Mouse (Mus musculus): Measurements from ENCODE around the gene Dhx8.

Gene Dhx8

DNA sequence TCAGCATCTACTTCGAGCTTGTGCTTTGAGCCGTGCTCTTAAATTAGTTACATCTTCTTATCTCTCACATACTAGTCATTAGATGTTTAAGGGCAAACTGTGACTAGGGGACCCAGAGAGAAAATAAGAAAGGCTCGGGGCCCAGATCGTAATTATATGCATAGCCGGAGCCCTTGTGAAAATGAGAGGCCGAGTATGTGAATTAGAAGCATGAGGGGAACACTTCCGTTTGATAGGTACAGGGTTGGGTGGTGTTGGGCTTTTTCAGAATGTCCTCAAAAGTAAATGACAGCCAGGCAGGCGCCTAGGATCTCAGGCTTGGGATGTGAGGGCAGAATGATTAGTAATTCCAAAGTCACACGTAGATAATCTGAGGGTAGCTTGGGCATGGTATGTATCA is 877 bp downstream of the Dhx8 start:
- DNase-seq (ENCODE audit: extremely low read depth, low read depth, low spot score): no peak

DNA sequence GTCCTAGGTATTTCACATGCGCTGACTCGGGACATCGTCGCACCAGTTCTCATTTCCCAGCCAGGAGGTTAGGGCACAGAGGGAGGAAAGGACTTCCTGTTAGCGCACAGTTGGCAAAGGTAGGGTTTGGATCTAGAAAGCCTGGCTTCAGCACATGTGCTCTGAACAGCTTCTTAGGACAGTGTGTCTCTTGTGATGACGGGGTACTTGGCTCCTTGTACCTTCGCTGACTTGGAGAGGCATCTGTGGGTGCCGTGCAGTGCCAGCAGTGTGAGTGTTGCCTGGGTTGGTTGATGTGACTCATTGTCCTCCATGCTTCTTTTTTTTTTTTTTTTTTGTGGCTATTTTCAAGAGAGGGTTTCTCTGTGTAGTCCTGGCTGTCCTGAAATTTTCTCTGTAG is 23.9 kb downstream of the Dhx8 start:
- peak; percentile 33 for DNase-seq (ENCODE audit: extremely low read depth, low read depth, low spot score)

DNA sequence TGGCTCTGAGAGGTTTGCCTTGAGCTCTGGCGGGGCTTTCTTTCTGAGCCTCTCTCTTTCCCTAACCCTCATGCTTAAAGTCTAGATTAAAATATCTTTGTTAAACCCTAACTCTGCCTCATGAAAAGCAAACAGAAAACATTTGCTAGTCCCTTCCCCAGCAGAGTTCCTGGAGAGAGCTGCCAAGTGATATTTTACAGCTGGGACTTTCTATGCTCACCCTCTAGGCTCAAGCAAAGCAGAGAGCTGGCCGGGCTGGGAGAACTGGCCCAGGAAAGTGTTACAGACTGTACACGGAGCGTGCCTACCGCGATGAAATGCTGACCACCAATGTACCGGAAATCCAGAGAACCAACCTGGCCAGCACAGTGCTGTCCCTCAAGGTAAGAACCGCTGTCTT is 24.6 kb downstream of the Dhx8 start:
- no peak for DNase-seq (ENCODE audit: extremely low read depth, low read depth, low spot score)

DNA sequence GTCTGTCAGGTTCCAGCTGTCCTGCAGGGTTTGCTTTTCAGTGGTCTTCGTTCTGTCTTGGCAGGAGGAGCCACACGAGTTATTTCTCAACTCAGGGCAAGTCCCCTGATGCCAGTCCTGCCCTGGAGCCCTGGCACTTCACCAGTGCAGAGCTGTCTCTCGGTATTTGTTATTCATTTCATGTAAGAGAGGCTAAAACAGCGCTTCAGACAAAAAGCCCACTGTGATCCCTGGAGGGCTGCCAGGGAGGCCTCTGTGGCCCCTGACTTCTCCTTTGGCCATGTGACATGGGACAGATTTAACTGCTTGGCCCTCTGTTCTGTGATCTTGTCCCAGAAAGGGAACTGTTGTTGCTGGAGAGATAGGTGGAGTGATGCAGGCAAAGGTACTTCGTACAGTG is 25.7 kb downstream of the Dhx8 start:
- no peak for DNase-seq (ENCODE audit: extremely low read depth, low read depth, low spot score)

DNA sequence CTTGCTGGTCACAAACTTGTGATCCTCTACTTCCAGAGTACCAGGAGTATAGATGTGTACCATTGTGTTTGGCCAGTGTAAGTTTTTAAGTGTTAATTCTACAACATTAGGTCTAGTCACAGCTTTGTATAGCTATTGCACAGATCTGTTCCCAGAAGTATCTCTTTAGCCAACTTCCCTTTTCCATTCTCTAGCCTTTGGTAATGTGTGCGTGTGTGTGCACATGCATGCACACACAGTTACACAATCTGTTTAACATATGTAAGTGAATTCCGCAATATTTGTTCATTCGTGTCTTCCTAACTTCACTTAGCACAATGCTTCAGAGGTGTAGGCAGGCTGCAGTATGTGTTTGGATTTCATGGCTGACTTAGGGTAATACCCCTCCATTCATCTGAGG is 26.8 kb downstream of the Dhx8 start:
- DNase-seq (ENCODE audit: extremely low read depth, low read depth, low spot score): no peak

DNA sequence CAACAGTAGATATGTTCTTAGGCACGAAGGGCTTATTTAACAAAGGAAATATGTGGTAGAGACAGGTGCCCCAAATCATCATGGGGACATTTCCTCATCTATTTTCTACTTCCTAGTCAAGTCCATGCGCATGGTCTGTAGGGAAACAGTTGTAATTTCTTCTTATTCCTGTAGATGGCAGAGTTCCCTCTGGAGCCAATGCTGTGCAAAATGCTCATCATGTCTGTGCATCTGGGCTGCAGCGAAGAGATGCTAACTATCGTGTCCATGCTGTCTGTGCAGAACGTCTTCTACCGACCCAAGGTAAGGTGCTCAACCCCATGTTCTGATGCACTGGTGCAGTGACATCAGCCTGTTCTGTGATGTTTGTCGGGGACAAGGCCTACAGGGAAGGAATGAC is 31.0 kb downstream of the Dhx8 start:
- no peak for DNase-seq (ENCODE audit: extremely low read depth, low read depth, low spot score)

DNA sequence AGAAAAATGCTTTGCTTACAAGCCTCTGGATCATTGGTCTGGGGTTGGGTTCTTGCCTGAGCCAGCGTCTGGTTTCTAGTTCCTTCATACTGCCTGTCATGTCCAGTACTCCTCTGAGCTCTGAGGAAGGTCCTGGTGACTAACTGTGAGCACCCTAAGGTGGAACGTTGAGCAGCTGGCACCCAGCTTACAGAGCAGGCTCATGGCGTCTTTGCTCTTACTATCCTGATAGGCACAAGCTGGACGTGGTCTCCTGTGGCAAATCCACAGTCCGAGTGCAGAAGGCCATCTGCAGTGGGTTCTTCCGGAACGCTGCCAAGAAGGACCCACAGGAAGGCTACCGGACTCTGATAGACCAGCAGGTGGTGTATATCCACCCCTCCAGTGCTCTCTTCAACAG is 31.8 kb downstream of the Dhx8 start:
- no peak for DNase-seq (ENCODE audit: extremely low read depth, low read depth, low spot score)

DNA sequence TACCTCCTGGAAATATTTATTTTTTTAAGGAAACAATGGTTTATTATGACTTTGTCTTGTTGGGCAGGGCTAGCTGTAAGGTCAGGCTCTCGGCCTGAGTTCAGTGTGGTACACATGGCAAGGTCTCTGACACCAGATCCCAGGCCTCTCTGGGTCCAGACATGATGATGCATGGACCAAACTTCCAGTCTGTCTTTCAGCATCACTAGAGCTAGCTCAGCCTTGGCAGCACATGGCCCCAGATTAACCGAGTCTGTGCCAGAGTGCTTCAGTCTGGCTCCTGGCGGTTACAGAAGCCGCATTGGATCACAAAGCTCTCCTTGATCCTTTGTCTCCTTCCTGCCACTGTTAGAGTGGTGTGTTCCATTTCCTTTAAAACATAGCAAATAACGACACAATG is 34.6 kb downstream of the Dhx8 start:
- DNase-seq (ENCODE audit: extremely low read depth, low read depth, low spot score): no peak

DNA sequence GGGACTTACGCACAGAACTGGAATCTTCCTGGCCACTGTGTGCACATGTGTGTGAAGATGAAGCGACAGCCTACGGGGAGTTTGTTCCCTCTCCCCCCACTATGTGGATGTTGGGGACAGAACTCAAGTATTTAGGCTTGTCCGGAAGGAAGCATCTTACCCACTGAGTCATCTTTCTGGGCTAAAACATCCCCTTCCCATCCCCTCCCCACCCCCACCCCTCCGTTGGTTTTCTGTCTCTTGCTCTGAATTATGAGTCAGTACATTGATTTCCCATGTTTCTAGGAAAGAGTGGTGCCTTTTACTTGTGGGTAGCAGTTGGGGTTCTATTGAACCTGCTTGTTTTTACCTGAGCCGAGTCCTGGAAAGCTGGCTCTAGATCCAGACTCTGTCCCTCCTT is 36.0 kb downstream of the Dhx8 start:
- no peak for DNase-seq (ENCODE audit: extremely low read depth, low read depth, low spot score)

DNA sequence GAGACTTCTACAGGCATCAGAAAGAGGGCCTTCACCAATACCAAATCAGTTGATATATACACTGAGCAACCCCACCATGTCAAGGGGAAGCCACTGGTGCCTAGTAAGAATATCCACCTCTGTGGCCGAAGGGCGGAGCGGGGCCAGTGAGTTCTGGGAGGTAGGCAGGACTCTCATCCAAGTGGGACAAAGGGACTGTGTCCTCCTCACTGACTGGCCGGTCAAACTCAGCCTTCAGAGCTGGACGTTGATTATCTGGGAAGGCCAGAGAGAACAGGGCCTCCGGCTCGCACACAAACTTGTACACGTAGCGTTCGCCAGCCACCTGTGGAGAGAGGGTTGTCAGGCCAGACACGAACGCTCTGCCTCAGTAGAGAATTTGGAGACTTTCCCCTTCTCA is 37.5 kb downstream of the Dhx8 start:
- DNase-seq (ENCODE audit: extremely low read depth, low read depth, low spot score): no peak

DNA sequence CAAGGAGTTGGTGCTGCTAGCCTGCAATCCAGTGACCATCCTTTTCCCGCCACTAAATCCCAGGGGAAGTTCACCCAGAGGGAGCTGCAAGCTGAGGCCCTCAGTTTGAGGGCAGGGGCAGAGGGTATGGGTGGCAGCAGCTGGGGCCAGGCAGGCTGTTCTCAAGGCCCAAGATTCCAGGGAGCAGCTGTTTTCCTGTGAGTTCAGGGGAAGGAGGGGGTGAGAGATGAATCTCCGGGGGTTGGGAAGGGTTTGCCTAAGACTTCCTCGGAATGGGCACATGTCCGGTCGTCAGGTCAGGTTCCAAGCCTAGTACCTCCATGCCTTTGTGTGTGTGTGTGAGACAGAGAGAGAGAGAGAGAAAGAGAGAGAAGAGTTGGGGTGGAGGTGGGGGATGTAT is 39.3 kb downstream of the Dhx8 start:
- no peak for DNase-seq (ENCODE audit: extremely low read depth, low read depth, low spot score)

DNA sequence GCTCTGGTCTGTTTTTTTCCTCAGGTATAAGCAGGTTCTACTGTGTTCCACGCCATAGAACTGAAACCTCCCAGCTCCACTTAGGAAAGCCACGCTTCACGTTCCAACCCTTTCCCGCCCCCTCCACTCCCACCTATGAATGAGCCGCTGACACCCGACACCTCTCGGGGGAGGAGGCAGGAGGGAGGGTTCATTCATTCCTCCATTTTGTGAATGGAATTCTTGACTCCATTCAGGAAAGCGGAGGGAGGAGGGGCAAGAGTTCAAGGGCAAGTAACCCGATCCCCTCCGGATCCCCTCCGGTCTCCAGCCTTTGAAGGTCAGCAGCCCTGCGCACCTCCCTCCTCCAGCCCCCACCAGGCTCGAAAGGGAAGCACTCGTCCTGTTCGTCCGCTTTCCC is 39.7 kb downstream of the Dhx8 start:
- no peak for DNase-seq (ENCODE audit: extremely low read depth, low read depth, low spot score)

DNA sequence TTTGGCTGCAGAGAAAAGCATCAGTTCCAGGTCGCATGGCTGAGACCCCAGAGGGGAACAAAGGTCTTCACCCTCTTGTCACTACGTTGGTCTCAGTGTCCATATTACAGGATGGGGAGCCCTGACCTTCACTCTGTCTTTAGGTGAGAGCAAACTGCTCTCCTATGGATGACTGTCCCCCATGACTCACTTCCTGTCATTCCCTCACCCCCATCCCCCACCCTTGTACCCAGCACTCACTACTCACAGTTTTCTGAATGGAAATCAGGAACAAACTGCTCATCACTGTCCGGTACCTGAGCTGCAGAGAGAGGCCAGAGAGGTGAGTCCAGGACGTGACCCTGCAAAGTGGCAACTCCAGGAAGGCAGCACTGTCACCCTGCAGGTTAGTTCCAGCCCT is 44.1 kb downstream of the Dhx8 start:
- DNase-seq (ENCODE audit: extremely low read depth, low read depth, low spot score): no peak

DNA sequence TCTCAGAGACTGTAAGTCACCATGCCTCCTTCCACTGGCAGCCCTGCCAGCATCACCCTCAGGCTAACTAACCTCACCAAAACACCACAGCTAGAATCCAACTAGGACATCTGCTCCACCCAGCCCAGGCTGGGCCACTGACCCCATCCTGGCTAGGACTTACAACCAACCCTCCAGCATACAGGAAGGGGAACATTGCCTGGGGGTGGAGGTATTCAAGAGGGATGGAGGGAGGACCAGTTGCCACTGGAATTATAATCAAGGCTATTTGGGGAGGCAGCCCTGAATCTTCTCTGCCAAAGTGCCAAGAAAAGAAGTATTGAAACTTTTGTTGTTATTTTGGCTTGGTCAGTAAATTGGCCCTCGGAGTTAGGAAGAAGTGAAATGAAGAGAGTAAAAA is 50.4 kb downstream of the Dhx8 start:
- DNase-seq (ENCODE audit: extremely low read depth, low read depth, low spot score): no peak

DNA sequence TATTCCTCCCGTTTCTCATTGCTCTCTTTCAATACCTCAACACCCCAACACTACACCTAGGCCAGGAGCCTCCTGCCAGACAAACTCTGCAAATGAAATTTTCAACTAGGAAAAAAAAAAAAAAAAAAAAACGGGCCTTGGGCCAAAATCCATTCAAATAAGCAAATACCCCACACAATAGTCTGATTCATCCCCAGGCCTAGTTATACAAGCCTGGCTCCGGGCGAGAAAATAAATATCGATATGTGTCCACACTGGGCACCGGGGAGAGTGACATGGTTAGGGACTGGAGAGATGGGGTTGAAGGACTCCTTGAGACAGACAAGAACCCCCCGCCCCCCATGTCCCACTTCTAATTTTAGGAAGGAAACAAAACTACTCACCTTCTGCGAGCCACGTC is 50.9 kb downstream of the Dhx8 start:
- no peak for DNase-seq (ENCODE audit: extremely low read depth, low read depth, low spot score)

DNA sequence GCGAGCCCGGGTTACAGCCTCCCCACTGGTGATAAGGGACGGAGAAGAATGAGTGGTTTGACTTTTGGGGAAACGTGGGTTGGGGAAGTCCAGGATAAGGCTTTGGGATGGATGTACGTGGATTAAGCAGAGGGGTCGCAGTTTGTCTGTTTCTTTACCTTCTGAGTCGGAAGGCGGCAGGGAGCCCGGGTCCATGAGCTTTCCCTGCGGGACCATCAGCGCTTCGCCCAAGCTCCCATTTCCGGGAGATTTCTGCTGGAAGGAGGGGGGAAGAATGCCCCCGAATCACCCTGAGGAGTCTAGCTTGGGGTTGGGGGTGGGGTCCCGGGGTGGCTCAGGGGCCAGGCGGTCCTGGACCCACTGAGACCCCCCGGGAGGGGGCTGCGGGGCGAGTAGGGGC is 51.4 kb downstream of the Dhx8 start:
- DNase-seq (ENCODE audit: extremely low read depth, low read depth, low spot score): no peak

DNA sequence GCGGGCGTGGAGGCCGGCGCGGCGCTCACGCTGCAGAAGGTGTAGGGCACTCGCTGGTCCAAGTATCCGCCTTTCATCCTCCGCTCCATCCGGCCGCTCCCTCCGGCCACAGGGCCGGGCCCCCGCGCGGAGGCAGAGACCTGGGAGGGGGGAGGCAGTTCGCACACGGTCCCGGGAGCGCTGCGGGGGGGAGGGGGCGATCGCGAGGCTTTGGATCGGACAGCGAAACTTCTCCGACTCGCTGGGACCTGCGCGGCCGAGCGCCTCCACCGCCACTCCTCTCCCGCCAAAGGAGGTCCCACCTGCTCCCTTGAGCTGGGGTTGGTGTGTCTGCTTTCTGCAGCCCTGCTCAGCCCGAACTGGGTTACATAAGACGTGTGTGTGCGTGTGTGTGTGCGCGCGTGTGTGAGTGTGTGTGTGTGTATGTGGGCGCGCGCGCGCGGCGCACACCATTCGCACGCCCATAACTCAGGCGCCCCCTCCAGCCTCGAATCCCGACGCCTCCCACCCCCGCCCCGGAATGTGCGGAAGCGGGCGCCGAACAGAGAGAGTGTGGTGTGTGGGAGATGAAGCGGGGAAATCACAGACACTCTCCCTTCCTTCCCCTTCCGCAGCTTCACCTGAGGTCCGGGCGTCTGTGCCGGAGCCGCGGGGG is 51.9 kb downstream of the Dhx8 start:
- no peak for DNase-seq (ENCODE audit: extremely low read depth, low read depth, low spot score)

DNA sequence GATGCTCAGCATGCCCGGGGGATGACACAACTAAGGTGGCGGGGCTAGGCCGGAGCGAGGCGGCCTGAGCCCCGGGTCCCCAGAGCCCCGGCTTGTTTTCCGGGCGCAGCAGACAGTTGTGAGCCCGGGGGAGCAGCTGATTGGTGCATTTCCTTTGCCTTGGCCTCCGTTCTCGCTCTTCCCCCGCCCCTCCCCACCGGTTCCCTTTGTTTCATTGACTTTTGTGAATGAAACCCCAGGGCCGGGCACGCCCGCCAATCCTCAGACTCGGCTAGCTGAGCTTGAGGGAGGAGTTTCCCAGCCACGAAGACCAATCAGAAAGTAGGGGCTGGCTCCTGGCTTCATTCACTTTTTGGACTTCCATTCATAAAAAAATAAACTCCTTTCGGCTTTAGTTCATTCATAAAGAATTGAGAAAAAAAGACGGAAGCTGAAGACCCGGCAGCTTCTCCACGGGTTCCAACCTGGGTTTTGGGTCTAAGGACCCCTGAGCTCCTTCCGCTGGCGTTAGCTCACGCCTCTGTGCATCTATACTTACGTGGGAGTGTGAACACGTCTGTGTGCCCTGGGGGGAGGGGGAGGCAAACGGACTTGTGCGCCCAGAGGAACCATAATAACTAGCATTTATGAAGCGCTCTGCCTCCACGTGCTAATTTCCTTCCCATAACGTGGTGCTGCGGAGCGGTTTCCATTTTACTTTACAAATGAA is 52.6 kb downstream of the Dhx8 start, which contains the start of gene Etv4:
Etv4 (minus strand) TSS at position 229 of the 709 bp plus-strand sequence.
- peak; percentile 47 for DNase-seq (ENCODE audit: extremely low read depth, low read depth, low spot score)

DNA sequence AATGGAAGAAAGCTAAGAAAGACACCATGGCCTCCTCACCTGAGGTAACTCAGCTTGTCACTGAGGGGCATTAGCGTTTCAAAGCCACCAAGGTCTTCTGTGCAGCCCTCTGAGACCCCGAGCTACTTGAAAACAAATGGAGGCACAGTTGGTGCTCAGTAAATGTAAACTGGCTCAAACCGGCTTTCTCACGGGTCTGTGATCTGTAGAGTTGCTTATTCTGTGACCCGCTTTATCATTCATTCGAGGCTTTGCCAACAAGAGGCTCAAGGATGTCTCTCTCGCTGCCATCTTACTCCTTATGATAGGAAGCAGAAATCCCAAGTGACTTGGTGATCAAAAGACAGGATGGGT is 53.1 kb downstream of the Dhx8 start:
- DNase-seq (ENCODE audit: extremely low read depth, low read depth, low spot score): no peak

DNA sequence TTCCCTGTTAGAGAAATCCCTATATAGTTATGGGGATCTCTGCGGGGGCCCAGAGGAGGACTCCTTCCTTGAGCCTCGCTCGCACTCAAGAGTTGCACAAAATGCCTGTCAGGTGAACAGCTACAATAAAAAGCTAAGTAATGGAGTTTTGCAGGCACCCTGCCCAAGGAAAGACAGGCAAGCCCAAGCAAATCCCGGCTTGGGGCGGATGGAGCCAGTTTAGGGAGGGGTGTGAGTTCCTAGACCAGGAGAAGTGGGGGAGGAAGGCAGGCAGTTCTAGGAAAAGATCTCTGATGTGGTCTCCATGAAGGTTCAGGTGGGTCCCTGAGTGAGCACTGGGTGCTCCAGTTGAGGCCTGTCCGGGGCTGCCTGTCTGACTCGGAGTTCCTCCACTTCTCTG is 53.9 kb downstream of the Dhx8 start:
- DNase-seq (ENCODE audit: extremely low read depth, low read depth, low spot score): peak; percentile 36

DNA sequence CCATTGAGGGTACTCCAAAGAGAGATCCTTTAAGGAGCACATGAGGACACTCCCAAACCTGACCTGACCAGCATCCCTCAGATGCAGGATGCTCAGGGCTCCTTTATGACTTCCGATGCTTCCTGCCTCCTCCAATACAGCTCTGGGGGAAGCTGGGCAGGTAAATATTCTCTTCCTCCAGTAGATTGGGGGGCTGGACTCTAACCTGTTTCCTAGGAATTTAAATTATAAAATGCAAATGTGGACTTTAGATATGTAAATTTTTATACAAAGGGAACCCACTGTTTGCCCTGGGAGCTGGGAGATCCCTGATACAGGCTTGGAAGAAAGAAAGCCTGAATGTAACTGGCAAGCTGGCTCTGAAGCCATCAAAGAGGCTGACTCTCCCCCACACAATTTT is 54.7 kb downstream of the Dhx8 start:
- no peak for DNase-seq (ENCODE audit: extremely low read depth, low read depth, low spot score)

DNA sequence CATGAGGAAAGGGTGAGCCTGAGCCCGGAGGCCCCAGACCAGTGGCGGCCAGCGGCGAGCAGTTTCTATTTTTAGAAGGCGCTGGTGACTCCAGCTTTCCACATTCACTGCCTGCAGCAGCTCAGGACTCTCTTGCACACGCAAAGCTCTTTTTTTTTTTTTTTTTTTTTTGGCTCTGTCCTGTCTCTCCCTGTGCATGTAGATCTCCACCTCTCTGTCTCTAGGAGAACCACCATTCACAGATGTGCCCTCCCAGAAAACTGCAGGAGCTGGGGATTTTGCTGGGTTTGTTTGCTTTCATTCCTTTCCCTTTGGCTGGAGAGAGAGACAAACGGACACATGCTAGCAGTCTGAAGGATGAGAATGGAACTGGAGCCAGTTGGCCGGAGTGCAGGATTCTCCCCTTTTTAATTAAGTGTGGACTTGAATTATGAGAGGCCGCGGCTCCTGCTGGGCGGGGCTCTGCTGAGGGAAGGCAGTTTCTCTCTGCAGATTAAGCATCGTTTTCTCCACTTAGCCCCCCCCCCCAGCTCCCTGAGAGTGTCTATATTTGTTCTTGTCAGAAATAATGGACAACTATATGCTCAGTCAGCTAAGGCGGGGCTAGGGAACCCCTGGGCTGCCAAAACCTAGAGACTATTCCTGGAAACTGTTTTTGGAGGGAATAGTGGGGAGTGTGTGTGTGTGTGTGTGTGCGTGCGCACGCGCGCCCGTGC is 58.2 kb downstream of the Dhx8 start:
- no peak for DNase-seq (ENCODE audit: extremely low read depth, low read depth, low spot score)
